Mouse (Mus musculus): ENCODE measurements around the gene A830031A19Rik.

DNA sequence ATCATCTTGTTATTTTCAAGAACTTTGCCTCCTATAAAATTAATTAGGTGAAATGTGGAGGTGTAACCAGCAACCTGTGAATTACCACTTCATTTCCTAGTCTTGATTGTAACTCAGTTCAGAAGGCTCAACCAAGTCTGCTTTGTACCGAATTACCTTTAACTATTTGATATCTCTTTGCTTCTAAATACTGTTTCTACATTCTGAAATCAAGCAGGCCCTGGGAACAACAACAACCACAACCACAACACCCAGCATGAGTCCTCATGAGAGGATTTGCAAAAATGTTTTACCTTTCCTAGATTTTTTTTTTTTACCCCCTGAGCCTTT lies 8.2 kb upstream of the A830031A19Rik start:
- TF ChIP-seq EP300 (IDR thresholded peaks at IDR 0.05) = no peak
- no peak for TF ChIP-seq CTCF (IDR thresholded peaks at IDR 0.05)

Measured in lung, postnatal 0 days (tissue).